In genomic region chr12:107230097-107230496, GRCm38 (mm10) we compare ENCODE assay signal across 15 mouse cellular contexts.
DNase-seq lines count a peak whose midpoint lies in the region; ATAC-seq lines count a peak whose summit lies in the region.
"Had no signal": no experiment of that assay in that cellular context is flagged by ENCODE, and none has a peak within 500 bp of the region (broad histone marks: within the 10 kb centered on the region; RNA-seq: fewer than 3 reads in every experiment).

No protein-coding gene starts in this region.

- no peak for ATAC-seq in CD4-positive, CD25-positive, alpha-beta regulatory T cell, adult 4 months
- ATAC-seq: activated CD4-positive, CD25-positive, alpha-beta regulatory T cell, adult 4 months; forebrain, embryonic 13.5 days; forebrain, postnatal 0 days; intestine, embryonic 16.5 days; Patski had no signal

- DNase-seq in cerebellum, adult 11 months: peak; percentile 4
- DNase-seq in cerebellum, postnatal 4 days (ENCODE audit: low spot score in 2 of 2): no peak
- peak; percentile 50 for DNase-seq in testis, postnatal 10 days (ENCODE audit: low spot score)
- no peak for DNase-seq in testis, postnatal 14 days (ENCODE audit: low spot score)
- peak; percentile 10 for DNase-seq in cerebellum, adult 9-11 months
- DNase-seq in cerebellum, postnatal 36 days: peak; percentile 65 to 68
- no peak for DNase-seq in embryo, embryonic 9.5 days (ENCODE audit: extremely low spot score)
- DNase-seq: adrenal gland, postnatal 14 days; forebrain, postnatal 0 days; gastrocnemius, postnatal 14 days had no signal

Comparison
In these comparisons a context has a peak if more than half of its experiments do, and no peak if none do; other contexts are left out.
1. DNase-seq: peak in cerebellum, adult 11 months (single experiment), testis, postnatal 10 days (single experiment), cerebellum, adult 9-11 months (single experiment) and cerebellum, postnatal 36 days (2 of 2); none in cerebellum, postnatal 4 days (0 of 2), testis, postnatal 14 days (single experiment) and embryo, embryonic 9.5 days (single experiment).